Mouse (Mus musculus): ENCODE data around the gene Oasl1.

DNA sequence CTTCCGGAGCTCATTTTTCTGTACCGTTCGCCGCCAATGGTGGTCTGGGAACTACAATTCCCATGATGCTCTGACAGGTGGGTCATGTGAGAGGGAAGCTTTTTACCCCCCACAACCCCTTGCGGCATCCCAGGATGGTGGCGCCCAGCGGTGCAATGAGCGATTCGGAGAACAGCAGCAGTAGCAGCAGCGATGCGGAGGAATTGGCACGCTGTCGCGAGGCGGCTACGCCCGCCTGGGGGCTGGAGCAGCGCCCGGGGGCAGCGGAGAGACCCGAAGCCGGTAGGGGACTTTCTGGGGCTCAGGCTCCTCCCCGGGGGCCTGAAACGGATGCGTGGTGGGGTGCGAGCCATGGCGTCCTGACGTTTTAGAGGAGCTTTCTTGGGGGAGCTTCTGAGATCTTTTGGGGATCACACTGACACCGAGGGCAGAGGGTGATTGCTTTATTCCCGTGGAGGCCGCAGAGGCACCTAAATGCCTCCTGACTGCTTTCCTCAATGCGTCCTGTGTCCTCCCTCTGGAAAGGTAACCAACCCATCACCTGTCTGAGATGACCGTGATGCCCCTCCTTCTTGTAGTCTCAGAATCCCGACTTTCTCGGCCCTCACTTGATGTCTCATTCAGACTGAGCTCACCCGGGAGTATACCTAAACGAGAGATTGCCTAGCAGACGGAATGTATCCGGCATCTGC, 19.2 kb downstream of the Oasl1 start, which contains the start of gene 2210016L21Rik:
- TF ChIP-seq CTCF (IDR thresholded peaks at IDR 0.05; ENCODE audit: insufficient read depth, low read length) (no peak), POLR2A (IDR thresholded peaks at IDR 0.05; ENCODE audit: borderline replicate concordance, extremely low read depth, low read depth, low read length) (peak; percentile 85; the same call in 1 of the 2 replicates)

All from lung, adult 2 months (tissue).